Mouse (Mus musculus) embryo, embryonic 10.5 days (tissue): ENCODE data around the gene Krtap7-1.

Experiments
- DNase-seq: peaks from one replicate; pipeline ENCODE4 v3.0.0-alpha.2; 2015; ENCODE audit warnings: low spot score

Gene Krtap7-1

GRCm38 (mm10) chr16:89508223-89508622 lies at the start of gene Krtap7-1:
TSS of gene Krtap7-1 (minus strand) at chr16:89508323.
- DNase-seq, result no peak

- no peak for DNase-seq
Observed at GRCm38 (mm10) chr16:89550298-89550697, 42.2 kb upstream of the Krtap7-1 start.

DNA sequence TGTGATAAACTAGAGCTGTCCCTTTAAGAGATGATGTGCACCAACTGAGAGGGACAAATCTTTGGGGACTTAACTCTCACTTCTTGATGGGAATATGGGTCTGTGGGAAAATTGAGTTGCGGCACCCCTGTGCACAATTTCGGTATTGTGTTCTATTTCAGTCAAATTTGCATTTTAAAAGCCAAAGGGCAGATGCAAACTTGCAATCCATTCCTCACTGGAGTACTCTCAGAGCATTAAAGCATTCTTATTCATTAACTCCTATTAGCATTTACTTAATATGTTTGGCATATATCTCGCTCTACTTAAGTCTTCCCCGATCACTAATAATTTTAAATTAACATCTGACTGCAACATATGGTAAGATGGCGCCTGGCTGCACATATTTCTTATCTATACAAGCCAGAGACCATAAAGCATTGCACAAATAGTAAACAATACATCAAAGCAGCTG lies 29.9 kb upstream of the Krtap7-1 start:
- DNase-seq, result no peak

GRCm38 (mm10) chr16:89537349-89537748 lies 29.2 kb upstream of the Krtap7-1 start:
- DNase-seq, result no peak

DNA sequence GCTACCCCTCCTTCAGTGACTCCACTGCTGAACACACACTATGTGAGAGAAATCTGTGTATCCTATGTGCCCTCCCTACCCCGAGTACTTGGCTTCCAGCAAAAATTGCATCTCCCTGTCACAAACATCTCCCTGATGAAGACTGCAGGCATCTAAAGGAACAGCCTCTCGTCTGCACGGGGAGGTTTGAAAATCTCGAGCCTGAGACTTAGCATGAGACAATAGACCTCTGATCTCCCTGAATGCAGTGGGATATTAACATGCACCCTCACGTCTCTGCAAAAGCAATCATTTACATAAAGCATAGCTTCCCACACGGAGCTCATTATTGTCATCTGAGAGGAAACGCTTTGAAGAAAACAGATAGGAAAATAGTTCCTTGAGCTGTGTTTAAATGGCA lies 22.4 kb upstream of the Krtap7-1 start:
- no peak for DNase-seq

GRCm38 (mm10) chr16:89529846-89530245 lies 21.7 kb upstream of the Krtap7-1 start:
- DNase-seq, result no peak

DNA sequence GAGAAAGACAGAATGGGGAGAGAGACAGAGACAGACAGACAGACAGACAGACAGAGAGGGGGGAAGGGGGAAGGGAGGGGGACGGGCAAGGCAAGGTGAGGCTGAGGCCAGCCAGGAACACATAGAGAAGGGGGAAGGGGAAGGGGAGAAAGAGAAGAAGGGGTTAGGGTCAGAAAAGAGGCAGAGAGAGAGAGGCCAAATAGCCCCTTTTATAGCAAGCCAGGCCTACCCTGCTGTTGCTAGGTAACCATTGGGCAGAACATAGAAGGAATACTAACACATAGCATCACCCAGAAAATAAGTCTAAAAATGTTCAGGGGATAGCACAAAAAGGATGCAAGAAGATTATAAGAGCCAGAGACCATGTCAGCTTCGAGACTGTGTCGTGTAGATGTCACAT lies 20.3 kb upstream of the Krtap7-1 start:
- DNase-seq, result no peak

- no peak for DNase-seq
Observed at GRCm38 (mm10) chr16:89520996-89521395, 12.9 kb upstream of the Krtap7-1 start.

DNA sequence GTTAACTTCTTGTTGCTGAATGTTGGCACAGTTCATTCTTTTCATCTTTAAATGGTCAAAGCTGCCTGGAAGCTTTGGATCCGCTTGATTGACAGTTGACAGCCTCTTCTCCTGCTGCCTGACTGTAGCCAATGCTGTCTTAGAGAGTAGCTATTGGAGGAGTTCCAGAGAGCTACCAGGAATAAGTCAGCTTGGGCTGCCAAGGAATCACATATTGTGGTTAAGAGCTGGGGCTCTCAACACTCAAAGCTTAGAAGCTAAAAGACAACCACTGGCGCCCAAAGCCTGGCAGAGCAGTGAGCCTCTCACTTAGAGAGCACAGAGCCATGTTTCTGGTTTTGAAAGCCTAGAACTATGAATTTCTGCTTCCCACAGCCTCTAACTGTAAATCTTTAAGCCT lies 12.4 kb upstream of the Krtap7-1 start:
- DNase-seq, result no peak

GRCm38 (mm10) chr16:89520091-89520490 lies 12.0 kb upstream of the Krtap7-1 start:
- no peak for DNase-seq

GRCm38 (mm10) chr16:89517635-89518034 lies 9.5 kb upstream of the Krtap7-1 start:
- peak; percentile 65 for DNase-seq

- DNase-seq, result no peak
Observed at GRCm38 (mm10) chr16:89513431-89513830, 5.3 kb upstream of the Krtap7-1 start.

DNA sequence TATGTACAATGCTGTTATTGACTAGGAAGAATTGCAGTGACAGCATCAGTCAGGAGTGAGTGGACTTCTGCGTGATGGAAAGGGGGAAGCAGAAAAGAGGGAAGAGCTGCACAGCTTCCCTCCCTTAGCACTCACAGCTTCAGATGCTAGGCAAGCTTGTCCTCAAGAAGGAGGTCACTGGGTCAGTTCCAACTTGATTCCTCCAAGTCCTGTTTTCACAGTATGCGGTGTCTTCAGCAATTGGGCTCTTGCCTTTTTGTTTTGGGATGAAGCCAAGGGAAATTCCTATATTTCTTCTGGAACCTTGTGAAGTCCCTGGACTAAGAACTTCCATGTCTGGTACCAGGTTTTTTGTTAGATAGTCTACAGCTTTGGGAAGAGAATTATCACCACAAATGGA lies 4.6 kb downstream of the Krtap7-1 start:
- DNase-seq, result no peak

DNA sequence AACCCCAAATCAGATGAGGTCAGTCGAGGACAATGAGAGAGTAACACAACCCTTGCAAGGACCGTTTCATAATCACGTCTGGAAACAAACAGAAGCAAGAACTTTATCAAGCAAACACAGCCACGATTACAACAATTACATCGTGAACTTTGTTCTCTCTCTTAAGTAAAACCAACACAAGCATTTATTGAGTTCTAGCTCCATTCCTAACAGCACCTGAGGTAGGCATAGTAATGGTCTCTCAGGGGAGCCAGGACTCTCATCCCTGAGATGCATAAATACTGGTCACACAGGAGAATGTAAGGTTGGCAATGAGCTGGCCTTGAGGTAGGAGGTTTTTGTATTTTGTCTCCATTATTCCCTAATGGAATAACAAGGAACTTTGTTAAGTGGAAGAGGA lies 6.3 kb downstream of the Krtap7-1 start:
- DNase-seq, result no peak

- DNase-seq, result no peak
Observed at GRCm38 (mm10) chr16:89497002-89497401, 11.1 kb downstream of the Krtap7-1 start.

GRCm38 (mm10) chr16:89495394-89496153 lies 12.5 kb downstream of the Krtap7-1 start:
- no peak for DNase-seq

DNA sequence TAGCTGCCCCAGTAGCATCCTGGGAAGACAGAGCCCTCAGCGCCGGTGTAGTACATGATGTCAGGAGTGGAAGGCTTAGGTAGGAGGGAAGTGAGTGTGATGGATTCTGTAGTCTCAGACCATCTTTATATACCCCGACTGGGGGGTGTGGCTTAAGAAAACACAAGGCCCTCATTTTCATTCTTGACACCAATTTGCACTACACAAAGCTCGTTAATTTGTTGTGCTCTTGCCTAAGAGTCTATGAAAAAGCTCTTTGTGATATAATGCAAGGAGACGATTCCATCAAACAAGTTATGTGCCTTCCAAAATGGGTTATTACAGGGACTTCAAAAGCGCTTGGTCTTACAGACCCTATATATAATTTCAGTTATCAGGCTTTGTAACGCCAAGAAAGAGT lies 20.3 kb downstream of the Krtap7-1 start, which contains the start of gene Krtap8-1:
Gene Krtap8-1, minus strand, starts transcription at position 101 of the 400 bp plus-strand sequence.
- DNase-seq, result no peak

- no peak for DNase-seq
Observed at GRCm38 (mm10) chr16:89477679-89478314, 30.3 kb downstream of the Krtap7-1 start.

DNA sequence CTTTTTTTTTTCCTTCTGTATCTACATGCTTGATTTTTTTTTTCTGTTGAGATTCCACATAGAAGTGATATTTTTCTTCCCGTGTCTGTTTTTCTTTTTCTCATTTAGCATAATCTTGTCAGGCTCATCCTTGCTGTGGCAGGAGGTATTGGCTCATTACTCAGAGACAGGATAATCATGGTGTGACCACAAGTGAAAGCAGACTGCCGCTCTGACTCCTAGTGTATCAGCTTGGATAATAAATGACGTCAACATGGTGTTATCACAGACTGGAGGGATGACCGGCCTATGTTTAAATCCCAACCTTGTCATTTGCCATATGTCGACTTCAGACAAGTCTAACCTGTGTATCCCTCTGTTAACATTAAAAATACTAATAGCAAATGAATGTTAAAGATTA lies 46.9 kb downstream of the Krtap7-1 start:
- no peak for DNase-seq
